ENCODE assay signal across 8 mouse cellular contexts in genomic region chr4:148742549-148743413, GRCm38 (mm10).
DNase-seq lines count a peak whose midpoint lies in the region; ATAC-seq and TF ChIP-seq lines count a peak whose summit lies in the region.

No protein-coding gene starts in this region.

- peak; percentile 67 for TF ChIP-seq CTCF in bone marrow macrophage, adult 2 months (IDR thresholded peaks at IDR 0.05; ENCODE audit: low read depth, low read length)

- peak overlapping the region; percentile 32 for H3K4me3 ChIP-seq in bone marrow macrophage, adult 2 months (ENCODE audit: insufficient read depth, low read length)
- H3K4me3 ChIP-seq in heart, embryonic 14.5 days (ENCODE audit: control insufficient read depth in 1 of 2, insufficient read depth in 1 of 2, low read depth in 1 of 2, low read length in 2 of 2) = peak overlapping the region; percentile 10 to 57
- H3K4me3 ChIP-seq in liver, embryonic 11.5 days (ENCODE audit: low read depth, low read length) = peak overlapping the region; percentile 50

- H3K27me3 ChIP-seq in heart, embryonic 14.5 days (ENCODE audit: control insufficient read depth, insufficient read depth, low read length) = 0 out of 2 replicates have a peak, but pooled peaks cover 3% of the 10 kb centered on the region
- H3K27me3 ChIP-seq in liver, embryonic 11.5 days (replicated peaks; ENCODE audit: control insufficient read depth, insufficient read depth, low read length) = peaks cover 39% of the 10 kb centered on the region
- 0 out of 2 replicates have a peak, but pooled peaks cover 3% of the 10 kb centered on the region for H3K27me3 ChIP-seq in splenic B cell, adult 2 months (ENCODE audit: control insufficient read depth, insufficient read depth, low read length, poor library complexity, severe bottlenecking)

- H3K4me1 ChIP-seq in bone marrow macrophage, adult 2 months (ENCODE audit: control insufficient read depth, insufficient read depth, low read length) = no peaks in the 10 kb centered on the region
- H3K4me1 ChIP-seq in heart, embryonic 14.5 days (ENCODE audit: control insufficient read depth in 2 of 2, insufficient read depth in 2 of 2, low read length in 2 of 2) = peaks cover 25 to 38% of the 10 kb centered on the region in 2 experiments
- H3K4me1 ChIP-seq in liver, embryonic 11.5 days (replicated peaks; ENCODE audit: control insufficient read depth, insufficient read depth, low read length) = 0 out of 2 replicates have a peak, but pooled peaks cover 2% of the 10 kb centered on the region

- no peak overlapping the region for H3K27ac ChIP-seq in bone marrow macrophage, adult 2 months (ENCODE audit: insufficient read depth, low read depth, low read length)
- no peak overlapping the region for H3K27ac ChIP-seq in heart, embryonic 14.5 days (replicated peaks in 1 of 2; ENCODE audit: control insufficient read depth in 1 of 2, insufficient read depth in 1 of 2, low read depth in 2 of 2, low read length in 2 of 2)
- no peak overlapping the region for H3K27ac ChIP-seq in liver, embryonic 11.5 days (ENCODE audit: low read depth, low read length)

- 3% methylated on average over 63 of the region's 65 CpGs for WGBS in heart, embryonic 14.5 days
- 4% methylated on average over 65 of the region's 65 CpGs for WGBS in liver, embryonic 11.5 days

- peak overlapping the region; percentile 73 for H3K9ac ChIP-seq in heart, embryonic 14.5 days (ENCODE audit: low read length)
- H3K9ac ChIP-seq in liver, embryonic 11.5 days (ENCODE audit: low read depth, low read length) = no peak overlapping the region

- ATAC-seq in erythroblast, adult 5-6 weeks (replicated peaks; ENCODE audit: low FRiP score, poor library complexity, severe bottlenecking) = 0 out of 2 replicates have a peak, but pooled peaks have one; percentile 16
- 0 out of 2 replicates have a peak, but pooled peaks have one; percentile 5 for ATAC-seq in heart, embryonic 14.5 days (ENCODE audit: insufficient number of reproducible peaks, insufficient read depth, low FRiP score, low read depth)
- 0 out of 2 replicates have a peak, but pooled peaks have one; percentile 29 for ATAC-seq in liver, embryonic 11.5 days (replicated peaks; ENCODE audit: low FRiP score)

- TF ChIP-seq POLR2A in bone marrow macrophage, adult 2 months (IDR thresholded peaks at IDR 0.05; ENCODE audit: borderline replicate concordance, low read depth, low read length) = no peak

- no peaks in the 10 kb centered on the region for H3K9me3 ChIP-seq in heart, embryonic 14.5 days (ENCODE audit: control insufficient read depth, low read length)
- no peaks in the 10 kb centered on the region for H3K9me3 ChIP-seq in liver, embryonic 11.5 days (ENCODE audit: control insufficient read depth, low read length)

- H3K36me3 ChIP-seq in heart, embryonic 14.5 days (ENCODE audit: control insufficient read depth, insufficient read depth, low read length) = no peaks in the 10 kb centered on the region
- no peaks in the 10 kb centered on the region for H3K36me3 ChIP-seq in liver, embryonic 11.5 days (ENCODE audit: control insufficient read depth, insufficient read depth, low read length)
- H3K36me3 ChIP-seq in splenic B cell, adult 2 months (ENCODE audit: control insufficient read depth, insufficient read depth, low read length, poor library complexity, severe bottlenecking) = no peaks in the 10 kb centered on the region

- peak overlapping the region; percentile 93 for H3K4me2 ChIP-seq in heart, embryonic 14.5 days (ENCODE audit: low read length)
- H3K4me2 ChIP-seq in liver, embryonic 11.5 days = peak overlapping the region; percentile 69

- DNase-seq in A20 (ENCODE audit: low read depth, low spot score) = peak; percentile 80
- peak; percentile 84 for DNase-seq in kidney, postnatal 10 days
- DNase-seq in liver, embryonic 11.5 days (ENCODE audit: low spot score) = peak; percentile 75
- DNase-seq in naive thymus-derived CD4-positive, alpha-beta T cell, adult 2 months (ENCODE audit: low read depth) = peak; percentile 76
- peak; percentile 65 for DNase-seq in splenic B cell, adult 2 months (ENCODE audit: low read depth, low spot score)
